Mouse (Mus musculus): ENCODE measurements around the gene Mettl17.

- TF ChIP-seq POLR2A (IDR thresholded peaks at IDR 0.05; ENCODE audit: low read depth, low read length) (no peak), CTCF (conservative IDR thresholded peaks at IDR 0.05; ENCODE audit: insufficient read depth, insufficient read length, low read depth, low read length) (peak; percentile 95)
Observed at GRCm38 (mm10) chr14:51902806-51903710, 18.4 kb downstream of the Mettl17 start.
